12 mouse cellular contexts compared by ENCODE assay signal in the genomic region with DNA sequence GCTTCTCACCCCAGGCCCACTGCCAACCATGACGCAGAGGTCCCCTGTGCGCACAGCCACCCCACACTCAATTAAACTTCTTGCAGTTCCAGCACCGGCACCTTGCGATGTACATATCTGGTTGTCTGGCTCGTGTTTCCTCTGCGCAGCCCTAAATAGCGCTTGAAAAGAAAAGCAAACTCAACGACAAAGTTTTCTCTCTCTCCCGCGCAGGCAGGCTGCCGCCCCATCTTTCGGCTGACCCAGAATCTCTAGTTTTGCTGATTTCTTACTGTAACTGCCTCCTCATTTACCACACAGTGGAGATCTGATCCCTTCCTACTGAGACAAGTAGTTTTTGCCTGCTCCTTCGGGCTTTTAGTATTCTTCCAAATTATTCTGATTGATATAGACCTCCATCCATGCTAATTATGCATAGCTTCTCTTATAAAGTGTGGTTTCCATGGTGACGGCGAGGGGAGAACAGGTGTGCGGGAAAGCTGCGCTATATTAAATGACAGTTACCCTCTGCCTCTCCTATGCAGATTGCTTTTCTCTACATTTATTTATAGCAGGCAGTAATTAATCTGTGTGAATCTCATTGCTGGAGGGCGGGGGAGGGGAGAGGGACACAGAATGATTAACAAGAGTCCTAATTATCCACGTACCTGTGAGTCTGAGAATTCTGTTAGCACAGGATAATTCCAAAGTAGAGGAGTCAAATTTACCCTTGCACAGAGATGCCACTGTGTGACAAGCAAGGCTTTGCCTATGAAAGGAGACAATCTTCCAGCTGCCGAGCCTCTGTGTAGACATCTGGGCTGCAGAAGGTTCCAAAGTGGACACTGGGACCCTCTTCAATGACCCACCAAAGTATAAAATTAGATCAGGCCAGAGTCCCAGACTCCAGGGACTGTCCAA.
DNase-seq lines count a peak whose midpoint lies in the region; ATAC-seq lines count a peak whose summit lies in the region.
"Had no signal": no experiment of that assay in that cellular context is flagged by ENCODE, and none has a peak within 500 bp of the region (broad histone marks: within the 10 kb centered on the region; RNA-seq: fewer than 3 reads in every experiment).

No protein-coding gene starts in this region.

- no peak overlapping the region for H3K27ac ChIP-seq in midbrain, embryonic 11.5 days (ENCODE audit: low read depth, low read length)
- H3K27ac ChIP-seq in midbrain, embryonic 10.5 days (replicated peaks), result no peak overlapping the region
- H3K27ac ChIP-seq: embryonic facial prominence, embryonic 13.5 days; liver, embryonic 13.5 days had no signal

- H3K27me3 ChIP-seq in midbrain, embryonic 11.5 days (ENCODE audit: control insufficient read depth, insufficient read depth, low read length), result no peaks in the 10 kb centered on the region
- no peaks in the 10 kb centered on the region for H3K27me3 ChIP-seq in midbrain, embryonic 10.5 days (ENCODE audit: low read depth, poor library complexity, severe bottlenecking)
- H3K27me3 ChIP-seq: embryonic facial prominence, embryonic 13.5 days; liver, embryonic 13.5 days had no signal

- H3K36me3 ChIP-seq in midbrain, embryonic 11.5 days (ENCODE audit: control insufficient read depth, insufficient read depth, low read length), result no peaks in the 10 kb centered on the region
- no peaks in the 10 kb centered on the region for H3K36me3 ChIP-seq in midbrain, embryonic 10.5 days
- H3K36me3 ChIP-seq: embryonic facial prominence, embryonic 13.5 days; liver, embryonic 13.5 days had no signal

- intact Hi-C loops in left cerebral cortex, postnatal 4 days (cut with DNase I), result no loop called here

- H3K9me3 ChIP-seq in midbrain, embryonic 11.5 days (ENCODE audit: control insufficient read depth, low read length), result no peaks in the 10 kb centered on the region
- H3K9me3 ChIP-seq in midbrain, embryonic 10.5 days (replicated peaks), result no peaks in the 10 kb centered on the region
- H3K9me3 ChIP-seq: embryonic facial prominence, embryonic 13.5 days had no signal

- ATAC-seq in midbrain, embryonic 11.5 days (ENCODE audit: low FRiP score), result no peak

- 82% methylated on average over 20 of the region's 20 CpGs for WGBS in midbrain, embryonic 11.5 days
- 88% methylated on average over 20 of the region's 20 CpGs for WGBS in midbrain, embryonic 10.5 days

- no peak overlapping the region for H3K4me2 ChIP-seq in midbrain, embryonic 11.5 days
- H3K4me2 ChIP-seq: embryonic facial prominence, embryonic 13.5 days; liver, embryonic 13.5 days had no signal

- peak; percentile 49 for DNase-seq in midbrain, embryonic 11.5 days (ENCODE audit: low spot score, missing footprints)
- DNase-seq in midbrain, embryonic 10.5 days (ENCODE audit: low spot score), result no peak
- peak; percentile 46 to 49 for DNase-seq in frontal cortex, postnatal 10 days (ENCODE audit: low spot score in 2 of 2)
- DNase-seq in left cerebral cortex, postnatal 4 days, result peak; percentile 10
- DNase-seq in right cerebral cortex, postnatal 4 days, result peak; percentile 48
- no peak for DNase-seq in adrenal gland, postnatal 25 days
- DNase-seq in adrenal gland, adult (ENCODE audit: inconsistent age in 2 of 2, low spot score in 1 of 2), result no peak
- DNase-seq: heart, postnatal 4 days; kidney, postnatal 25 days; liver, embryonic 13.5 days; thymus, adult 18-20 months had no signal

- no peak overlapping the region for H3K9ac ChIP-seq in midbrain, embryonic 11.5 days (ENCODE audit: low read length)
- H3K9ac ChIP-seq: embryonic facial prominence, embryonic 13.5 days; liver, embryonic 13.5 days had no signal

- H3K4me1 ChIP-seq in midbrain, embryonic 11.5 days (ENCODE audit: control insufficient read depth, insufficient read depth, low read length), result no peaks in the 10 kb centered on the region
- peaks cover 5% of the 10 kb centered on the region; the same call in 1 of the 2 replicates for H3K4me1 ChIP-seq in midbrain, embryonic 10.5 days
- H3K4me1 ChIP-seq: embryonic facial prominence, embryonic 13.5 days; liver, embryonic 13.5 days had no signal

- H3K4me3 ChIP-seq in midbrain, embryonic 11.5 days (ENCODE audit: low read depth, low read length), result no peak overlapping the region
- no peak overlapping the region for H3K4me3 ChIP-seq in midbrain, embryonic 10.5 days
- H3K4me3 ChIP-seq: embryonic facial prominence, embryonic 13.5 days; liver, embryonic 13.5 days had no signal

Comparison
In these comparisons a context has a peak if more than half of its experiments do, and no peak if none do; other contexts are left out.
1. DNase-seq: peak in midbrain, embryonic 11.5 days (single experiment), frontal cortex, postnatal 10 days (2 of 2), left cerebral cortex, postnatal 4 days (single experiment) and right cerebral cortex, postnatal 4 days (single experiment); none in midbrain, embryonic 10.5 days (single experiment), adrenal gland, postnatal 25 days (single experiment) and adrenal gland, adult (0 of 2).